Mouse (Mus musculus) CH12.LX (cell line): ENCODE data around the gene Rcan2. TPM values are rescaled to one million over a fixed set of nuclear protein-coding genes. Genes with fewer than 3 reads are reported as not detected.

ENCODE experiments used
- DNase-seq: peaks from one replicate; pipeline ENCODE4 v3.0.0-alpha.2; 2013; ENCODE audit errors: extremely low read depth
- H3K27ac ChIP-seq: 2 replicates; pipeline ENCODE4 v1.5.1; 2012; ENCODE audit warnings: low read depth, mild to moderate bottlenecking, control low read depth, moderate library complexity; ENCODE audit not compliant: insufficient read depth
- H3K27me3 ChIP-seq: replicated peaks from 2 replicates; pipeline ENCODE3; 2012; ENCODE audit warnings: inconsistent platforms
- H3K36me3 ChIP-seq, 2 experiments: replicated peaks in 1 of 2; 2 replicates each; pipeline versions ENCODE3 to v1.6.1; 2012; ENCODE audit warnings: inconsistent platforms in 1 of 2, low read length in 1 of 2, mild to moderate bottlenecking in 1 of 2, mixed read lengths in 1 of 2, moderate library complexity in 1 of 2; ENCODE audit not compliant: control insufficient read depth in 1 of 2, insufficient read depth in 1 of 2
- H3K4me1 ChIP-seq, 2 experiments: 2 replicates each; pipeline ENCODE4 v1.6.1; 2012; ENCODE audit warnings: inconsistent platforms in 1 of 2, moderate library complexity in 1 of 2; ENCODE audit not compliant: insufficient read depth in 2 of 2, control insufficient read depth in 1 of 2
- H3K4me2 ChIP-seq: 2 replicates; pipeline ENCODE4 v1.6.1; 2012; ENCODE audit warnings: low read depth, mild to moderate bottlenecking, control low read depth; ENCODE audit not compliant: poor library complexity, insufficient read depth, severe bottlenecking
- H3K4me3 ChIP-seq, 3 experiments: fragments of 150-350 bp in 1 of 3; sonication (generic) in 1 of 3; replicated peaks in 1 of 3; 2 replicates each; pipeline versions ENCODE3 to v1.5.1; 2011 to 2012; ENCODE audit warnings: low read depth in 2 of 3, low read length in 2 of 3, mild to moderate bottlenecking in 2 of 3, moderate library complexity in 2 of 3, control low read depth in 1 of 3, improper control_type of control experiment in 1 of 3, inconsistent platforms in 1 of 3, mixed read lengths in 1 of 3; ENCODE audit not compliant: poor library complexity in 1 of 3
- H3K79me2 ChIP-seq: replicated peaks from 2 replicates; pipeline ENCODE4 v1.6.1; 2012; ENCODE audit warnings: mild to moderate bottlenecking, moderate library complexity; ENCODE audit not compliant: control insufficient read depth, poor library complexity, insufficient read depth, severe bottlenecking; ENCODE audit errors: extremely low read depth
- H3K9ac ChIP-seq: 2 replicates; pipeline ENCODE4 v1.6.1; 2012; ENCODE audit warnings: low read depth, mild to moderate bottlenecking, control low read depth, moderate library complexity; ENCODE audit not compliant: insufficient read depth
- H3K9me3 ChIP-seq: replicated peaks from 2 replicates; pipeline ENCODE3; 2012; ENCODE audit warnings: low read length, inconsistent platforms, mixed read lengths
- CHD2 ChIP-seq: IDR thresholded peaks from 2 replicates; pipeline ENCODE4 v1.6.1; 2011; ENCODE audit warnings: low read length, improper control_type of control experiment
- CTCF ChIP-seq, 2 experiments: IDR thresholded peaks in 1 of 2; conservative IDR thresholded peaks in 1 of 2; 2 replicates each; pipeline ENCODE4 v1.5.1; 2011 to 2012; ENCODE audit warnings: low read depth in 2 of 2, low read length in 2 of 2, improper control_type of control experiment in 1 of 2, inconsistent platforms in 1 of 2, mild to moderate bottlenecking in 1 of 2, moderate library complexity in 1 of 2
- E2F4 ChIP-seq: IDR thresholded peaks from 2 replicates; pipeline ENCODE4 v1.6.1; 2011; ENCODE audit warnings: low read depth, low read length, improper control_type of control experiment; ENCODE audit not compliant: insufficient replicate concordance
- EP300 ChIP-seq: IDR thresholded peaks from 2 replicates; pipeline ENCODE4 v1.6.1; 2011; ENCODE audit warnings: low read length, improper control_type of control experiment
- JUN ChIP-seq: IDR thresholded peaks from 2 replicates; pipeline ENCODE4 v1.6.1; 2011; ENCODE audit warnings: low read depth, mild to moderate bottlenecking, low read length, improper control_type of control experiment, moderate library complexity; ENCODE audit not compliant: insufficient read depth
- JUND ChIP-seq: conservative IDR thresholded peaks from 2 replicates; pipeline ENCODE4 v1.6.1; 2011; ENCODE audit warnings: low read depth, low read length, improper control_type of control experiment
- MAZ ChIP-seq: IDR thresholded peaks from 2 replicates; pipeline ENCODE4 v1.6.1; 2012; ENCODE audit warnings: low read depth, mild to moderate bottlenecking, inconsistent platforms, low read length, improper control_type of control experiment, moderate library complexity
- MEF2A ChIP-seq: IDR thresholded peaks from 2 replicates; pipeline ENCODE4 v1.6.1; 2014; ENCODE audit warnings: low read depth, mild to moderate bottlenecking, inconsistent platforms, low read length, improper control_type of control experiment, borderline replicate concordance
- MYC ChIP-seq: IDR thresholded peaks from 2 replicates; pipeline ENCODE4 v1.6.1; 2011; ENCODE audit warnings: low read depth, mild to moderate bottlenecking, improper control_type of control experiment, low read length
- NRF1 ChIP-seq: IDR thresholded peaks from 2 replicates; pipeline ENCODE4 v1.6.1; 2014; ENCODE audit warnings: low read depth, mild to moderate bottlenecking, inconsistent platforms, low read length, improper control_type of control experiment, moderate library complexity
- POLR2A ChIP-seq: IDR thresholded peaks from 2 replicates; pipeline ENCODE4 v1.6.1; 2011; ENCODE audit warnings: low read depth, mild to moderate bottlenecking, improper control_type of control experiment, low read length
- POLR2AphosphoS2 ChIP-seq: IDR thresholded peaks from 2 replicates; pipeline ENCODE4 v1.6.1; 2011; ENCODE audit warnings: low read depth, low read length, improper control_type of control experiment
- RAD21 ChIP-seq: IDR thresholded peaks from 2 replicates; pipeline ENCODE4 v1.6.1; 2011; ENCODE audit warnings: low read depth, mild to moderate bottlenecking, low read length, improper control_type of control experiment, moderate library complexity
- RCOR1 ChIP-seq: conservative IDR thresholded peaks from 2 replicates; pipeline ENCODE4 v1.6.1; 2012; ENCODE audit warnings: low read depth, mild to moderate bottlenecking, inconsistent platforms, low read length, improper control_type of control experiment
- TBP ChIP-seq: conservative IDR thresholded peaks from 2 replicates; pipeline ENCODE4 v1.6.1; 2011; ENCODE audit warnings: low read depth, low read length, improper control_type of control experiment
- USF2 ChIP-seq: conservative IDR thresholded peaks from 2 replicates; pipeline ENCODE4 v1.6.1; 2011; ENCODE audit warnings: low read depth, low read length, improper control_type of control experiment
- ZC3H11A ChIP-seq: IDR thresholded peaks from 2 replicates; pipeline ENCODE4 v1.6.1; 2012; ENCODE audit warnings: low read depth, mild to moderate bottlenecking, inconsistent platforms, low read length, improper control_type of control experiment
- ZMIZ1 ChIP-seq: IDR thresholded peaks from 2 replicates; pipeline ENCODE4 v1.6.1; 2012; ENCODE audit warnings: low read depth, mild to moderate bottlenecking, inconsistent platforms, low read length, improper control_type of control experiment
- ZNF384 ChIP-seq: IDR thresholded peaks from 2 replicates; pipeline ENCODE4 v1.6.1; 2012; ENCODE audit warnings: low read depth, low read length, improper control_type of control experiment, inconsistent platforms
- dilution Hi-C: fragments of 300-500 bp; cut with MboI; formaldehyde crosslinking; loops from 2 replicates; pipeline ENCODE4 v1.14.3; 2020; ENCODE audit warnings: low sequenced_read_pairs; ENCODE audit not compliant: extremely low pct_unique_long_range_greater_than_20kb, extremely low pct_ligation_motif_present
- in situ Hi-C: fragments of 300-500 bp; cut with MboI; formaldehyde crosslinking; loops from 3 replicates; pipeline ENCODE4 v1.14.3; 2019; ENCODE audit warnings: low sequenced_read_pairs, low pct_ligation_motif_present, low pct_unique_long_range_greater_than_20kb, mixed read lengths
- polyA plus RNA-seq: library from polyadenylated mRNA; unstranded; fragments of >175 nt; gene quantifications from 2 replicates; pipeline ENCODE4 v1.2.1, GENCODE M21; 2012; ENCODE audit warnings: low read depth; ENCODE audit not compliant: insufficient read length
- total RNA-seq, 2 experiments: library from RNA; depleted of rRNA; stranded (reverse); fragments of 300-350 nt in 1 of 2; fragments of >200 nt in 1 of 2; gene quantifications; 2 replicates each; pipeline ENCODE4 v1.2.3; 2012 to 2014

Gene Rcan2
- total and polyA plus RNA-seq, 3 experiments = 0.32 to 1.5 TPM; not detected in 1

- H3K27me3 ChIP-seq = no peaks in the 10 kb centered on the region
- dilution Hi-C loops (no loop called here), in situ Hi-C loops (no loop called here)
- H3K4me2 ChIP-seq = no peak overlapping the region
- no peaks in the 10 kb centered on the region for H3K4me1 ChIP-seq
- no peak overlapping the region for H3K9ac ChIP-seq
- H3K79me2 ChIP-seq = no peaks in the 10 kb centered on the region
- no peaks in the 10 kb centered on the region for H3K36me3 ChIP-seq
- TF ChIP-seq ZMIZ1 (no peak), ZC3H11A (no peak), E2F4 (no peak), USF2 (no peak), MAZ (no peak), MYC (no peak), NRF1 (no peak), MEF2A (no peak), POLR2AphosphoS2 (no peak), RCOR1 (no peak), JUN (no peak), RAD21 (no peak), CTCF (conservative IDR thresholded peaks at IDR 0.05 in 1 of 2, IDR thresholded peaks at IDR 0.05 in 1 of 2; ENCODE audit: low read depth in 2 of 2, low read length in 2 of 2) (no peak), CHD2 (no peak), EP300 (no peak), POLR2A (no peak), JUND (no peak), TBP (no peak), ZNF384 (no peak)
- no peaks in the 10 kb centered on the region for H3K9me3 ChIP-seq
- no peak overlapping the region for H3K4me3 ChIP-seq
- DNase-seq = no peak
- H3K27ac ChIP-seq = no peak overlapping the region
Observed at GRCm38 (mm10) chr17:43959797-43960196, 158.6 kb downstream of the Rcan2 start.

GRCm38 (mm10) chr17:43969943-43970342 is 168.8 kb downstream of the Rcan2 start:
- no peak for TF ChIP-seq POLR2A
- dilution Hi-C loops = no loop called here

More at GRCm38 (mm10) chr17:43969943-43970342, 168.8 kb downstream of the Rcan2 start:
- H3K4me2 ChIP-seq = no peak overlapping the region
- no peaks in the 10 kb centered on the region for H3K9me3 ChIP-seq
- H3K4me1 ChIP-seq = no peaks in the 10 kb centered on the region
- H3K9ac ChIP-seq = no peak overlapping the region
- in situ Hi-C loops = no loop called here
- H3K27ac ChIP-seq = no peak overlapping the region
- DNase-seq = no peak
- H3K27me3 ChIP-seq = no peaks in the 10 kb centered on the region
- no peak overlapping the region for H3K4me3 ChIP-seq
- H3K36me3 ChIP-seq = no peaks in the 10 kb centered on the region
- H3K79me2 ChIP-seq = no peaks in the 10 kb centered on the region
